Mouse (Mus musculus) retina, adult 2 months (tissue): ENCODE data around the gene Vgll2.

Source experiments
- DNase-seq: peaks from one replicate; pipeline ENCODE4 v3.0.0-alpha.2; 2012; ENCODE audit warnings: low read depth, low spot score

The Vgll2 gene

DNA sequence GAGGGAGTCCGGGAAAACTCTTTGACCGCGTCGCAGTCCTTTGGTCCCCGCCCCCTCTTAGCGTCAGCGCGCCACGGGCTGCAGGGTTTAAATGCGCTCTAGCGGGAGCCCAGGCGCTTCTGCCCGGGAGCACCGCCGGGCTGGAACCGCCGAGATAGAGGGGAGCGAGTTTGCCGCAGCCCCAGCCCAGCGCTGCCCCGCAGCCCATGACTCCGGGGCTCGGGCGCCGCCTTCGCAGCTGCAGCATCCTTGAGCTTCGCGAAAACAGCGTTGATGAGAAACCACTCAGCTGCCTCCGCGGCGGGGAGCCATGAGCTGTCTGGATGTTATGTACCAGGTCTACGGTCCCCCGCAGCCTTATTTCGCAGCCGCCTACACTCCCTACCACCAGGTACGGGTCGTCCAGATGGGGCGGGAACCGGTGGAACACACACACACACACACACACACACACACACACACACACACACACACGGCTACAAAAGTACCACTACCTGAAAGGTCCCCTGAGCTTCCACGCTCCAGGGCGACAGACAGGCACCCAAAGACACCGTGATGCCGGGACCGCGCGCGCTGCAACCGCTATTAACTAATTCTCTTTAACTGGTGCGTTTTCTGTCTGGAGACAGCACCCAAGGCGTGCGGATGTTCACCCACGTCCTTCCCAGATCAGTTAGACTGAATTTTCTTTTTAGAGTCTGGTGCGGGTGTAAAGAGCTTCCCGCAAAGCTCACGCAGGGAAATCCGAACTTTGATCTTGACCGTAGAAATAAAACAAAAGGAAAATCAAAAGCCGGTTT is at the start of gene Vgll2:
Gene Vgll2, plus strand, starts transcription at position 90 of the 800 bp plus-strand sequence.
- DNase-seq: no peak

DNA sequence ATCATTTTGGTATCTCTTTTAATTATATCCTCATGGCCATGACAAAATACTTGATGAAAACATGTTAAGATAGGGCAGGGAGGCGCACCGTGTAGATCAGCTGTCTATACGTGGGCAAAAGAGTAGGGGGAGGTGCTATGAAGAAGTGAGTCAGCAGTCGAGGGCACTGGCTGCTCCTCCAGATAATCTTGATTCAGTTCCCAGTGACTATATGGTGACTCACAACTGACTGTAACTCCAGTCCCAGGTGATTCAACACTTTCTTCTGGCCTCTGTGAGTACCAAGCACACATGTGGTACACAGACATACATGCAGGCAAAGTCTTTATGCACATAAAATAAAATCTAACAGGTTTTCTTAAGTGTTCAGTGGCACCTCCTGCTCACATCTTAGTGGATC is 47.2 kb upstream of the Vgll2 start:
- no peak for DNase-seq

DNA sequence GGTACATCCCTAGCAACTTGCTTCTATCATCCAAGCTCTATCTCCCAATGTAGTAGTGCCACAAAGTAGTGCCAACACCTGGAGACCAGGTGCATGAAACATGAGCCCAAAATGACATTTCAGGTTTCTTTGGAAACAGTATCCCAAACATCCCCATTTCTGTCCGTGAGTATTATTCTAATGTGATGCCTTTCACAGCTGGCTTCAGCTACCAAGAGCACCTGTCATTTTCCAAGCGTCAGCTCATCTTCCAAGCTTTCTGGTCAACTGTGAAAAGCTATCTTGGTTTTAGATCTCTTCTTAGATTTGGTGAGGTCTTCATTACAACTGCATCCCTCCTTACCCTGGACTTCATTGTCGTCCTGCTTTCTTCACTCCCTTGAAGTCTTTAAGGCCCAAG is 46.7 kb upstream of the Vgll2 start:
- DNase-seq: no peak

DNA sequence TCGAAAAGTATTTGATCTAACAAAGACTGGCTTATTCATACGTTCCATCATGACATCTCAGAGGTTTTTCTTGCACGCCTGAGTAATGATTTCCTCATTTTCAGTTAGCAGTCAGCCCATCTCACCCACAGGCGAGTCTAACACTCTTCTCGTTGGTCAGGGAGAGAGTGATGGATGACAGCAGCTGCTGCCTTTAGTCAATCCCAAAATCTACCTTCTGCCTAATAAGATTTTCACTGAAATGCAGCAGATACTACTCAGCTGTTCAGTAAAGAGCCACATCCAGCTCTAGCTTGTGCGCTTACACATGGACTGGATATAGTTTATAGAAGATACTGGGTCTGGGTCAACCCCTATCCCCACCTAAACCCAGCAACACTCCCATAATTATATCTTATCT is 40.7 kb upstream of the Vgll2 start:
- no peak for DNase-seq

DNA sequence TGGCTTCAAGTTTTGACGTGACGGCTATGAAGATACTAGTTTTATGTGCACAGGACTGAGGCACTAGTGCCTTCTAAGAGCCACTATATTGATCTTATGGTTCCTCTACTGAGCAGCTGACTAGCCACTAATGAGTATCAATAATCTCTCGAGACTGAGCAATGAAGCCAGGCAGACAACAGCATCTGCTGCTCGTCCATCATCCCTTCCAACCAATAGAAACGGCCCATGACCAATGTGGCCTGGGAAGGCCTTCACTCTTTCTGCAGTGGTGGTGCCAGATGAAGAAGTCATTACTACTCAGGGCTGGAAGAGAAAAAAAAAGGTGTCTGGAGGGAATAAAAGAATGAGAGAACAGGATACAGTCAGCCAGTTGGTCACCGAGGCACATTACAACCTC is 39.9 kb upstream of the Vgll2 start:
- DNase-seq: no peak

DNA sequence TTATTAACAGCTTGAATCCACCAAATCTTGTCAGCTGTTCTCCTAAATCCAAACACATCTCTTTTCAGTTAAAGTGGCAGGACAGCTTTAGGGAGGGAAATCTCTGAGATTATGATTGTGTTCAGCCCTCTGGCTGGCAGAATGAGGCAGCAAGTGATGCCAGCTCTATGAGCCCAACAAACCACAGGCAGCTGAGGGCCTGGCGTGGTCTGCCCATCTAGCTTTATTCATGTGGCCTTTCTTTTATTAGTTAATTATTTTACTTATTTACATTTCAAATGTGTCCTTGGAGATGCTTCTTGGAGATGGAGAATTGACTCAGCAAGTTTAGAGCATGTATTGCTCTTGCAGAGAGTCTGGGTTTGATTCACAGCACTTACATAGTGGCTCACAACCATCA is 3.8 kb upstream of the Vgll2 start:
- DNase-seq: no peak

DNA sequence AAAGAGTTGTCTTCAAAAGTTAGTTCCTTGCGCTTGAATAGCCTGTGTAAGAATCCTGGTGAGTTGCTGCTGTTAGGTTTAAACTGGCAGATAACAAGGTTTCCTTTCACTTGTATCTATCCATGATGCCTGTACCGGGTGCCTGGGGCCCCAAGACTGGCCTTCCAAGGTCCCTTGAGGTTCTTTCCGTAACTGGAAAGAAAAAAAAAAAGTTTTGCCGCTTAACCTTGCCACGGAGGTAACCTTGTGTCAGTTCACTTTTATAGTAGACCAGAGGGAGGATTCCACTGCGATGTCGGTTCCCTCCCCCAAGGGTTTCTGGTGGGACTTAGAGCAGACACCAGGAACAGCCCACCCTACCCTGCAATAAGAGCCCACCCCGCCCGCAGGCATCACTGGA is 1.1 kb upstream of the Vgll2 start:
- no peak for DNase-seq

DNA sequence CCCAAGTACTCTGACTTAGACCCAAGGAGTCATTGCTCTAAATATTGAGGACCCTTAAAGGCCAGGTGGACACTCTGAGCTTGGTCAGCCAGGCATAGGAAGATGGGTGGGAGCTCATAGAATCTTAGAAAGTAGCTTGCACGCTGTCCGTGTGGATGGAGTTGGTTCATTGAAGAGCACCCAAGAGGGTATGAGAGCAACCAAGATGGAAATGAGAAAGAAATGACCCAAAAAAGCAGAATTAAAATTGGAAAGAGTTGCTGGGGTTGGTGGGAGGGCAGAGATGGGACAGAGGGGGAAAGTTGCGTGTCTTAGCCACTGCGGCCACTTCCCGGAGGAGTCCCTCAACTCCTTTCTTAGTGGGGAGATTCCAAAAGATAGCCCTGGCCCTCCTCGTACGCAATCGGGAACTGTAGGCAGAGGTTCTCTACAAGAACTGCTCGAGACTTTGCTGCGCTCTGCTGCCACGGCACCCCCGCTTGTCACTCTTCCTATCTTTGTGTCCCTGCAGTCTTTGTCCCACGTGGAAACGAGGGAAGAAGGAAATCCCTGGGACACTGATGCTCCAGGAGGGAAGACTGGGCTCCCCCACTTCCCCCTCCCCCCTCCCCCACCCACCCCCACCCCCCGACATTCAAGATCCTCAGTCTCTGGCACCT is 437 bp upstream of the Vgll2 start:
- no peak for DNase-seq

DNA sequence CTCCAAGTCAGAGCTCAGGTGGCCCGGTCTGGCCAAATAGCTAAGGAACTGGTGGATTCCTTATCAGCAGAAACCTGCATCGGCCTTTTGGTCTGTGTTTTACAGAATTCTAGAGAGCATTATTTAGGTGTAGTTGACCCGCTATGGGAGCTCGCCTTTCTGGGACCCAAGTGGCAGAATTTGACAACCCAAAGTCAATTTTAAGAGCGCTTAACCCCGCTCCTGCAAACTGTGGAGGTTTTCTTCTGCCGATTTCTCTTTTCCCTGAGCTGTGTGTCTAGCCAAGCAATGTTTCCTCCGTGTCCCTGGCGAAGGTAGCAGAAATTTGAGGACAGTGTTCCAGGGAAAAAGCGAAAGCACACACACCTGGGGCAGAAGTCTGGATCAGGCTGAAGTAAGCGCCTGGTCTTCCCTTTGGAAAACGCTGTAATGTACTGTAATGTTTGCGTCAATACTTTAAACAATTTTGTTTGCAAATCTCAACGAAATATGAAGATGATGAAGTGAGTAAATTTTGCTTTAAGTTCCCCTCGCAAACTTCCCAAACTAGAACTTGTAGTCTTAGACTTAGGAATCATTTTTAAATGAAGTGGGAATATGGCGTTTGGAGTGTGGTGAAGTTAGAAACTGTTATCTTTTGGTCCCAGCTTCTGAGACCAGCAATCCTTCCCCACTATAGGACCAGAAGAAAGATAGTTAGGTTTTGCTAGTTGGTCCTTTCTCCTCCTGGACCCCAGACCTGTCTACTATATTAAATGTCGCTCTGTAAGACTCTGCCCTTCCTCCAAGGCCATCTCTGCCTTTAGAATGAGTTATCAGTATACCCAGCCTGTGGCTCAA is 1.1 kb downstream of the Vgll2 start:
- no peak for DNase-seq

DNA sequence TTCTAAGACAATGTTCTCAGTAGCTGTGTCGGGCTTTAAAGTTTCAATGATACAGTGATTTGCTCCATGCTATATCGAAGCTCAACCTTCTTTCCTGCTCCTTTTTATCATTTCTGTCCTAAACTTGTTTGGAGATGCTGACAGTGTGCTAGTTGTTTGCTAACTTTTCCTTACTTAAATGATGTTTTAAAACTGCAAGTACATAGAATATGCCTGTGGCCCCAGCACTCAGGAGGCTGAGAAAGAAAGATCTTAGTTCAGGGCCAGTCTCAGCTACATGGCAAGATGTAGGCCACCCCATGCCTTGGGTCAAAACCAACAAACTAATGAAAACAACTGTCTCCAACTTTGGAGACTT is 1.7 kb downstream of the Vgll2 start:
- no peak for DNase-seq

DNA sequence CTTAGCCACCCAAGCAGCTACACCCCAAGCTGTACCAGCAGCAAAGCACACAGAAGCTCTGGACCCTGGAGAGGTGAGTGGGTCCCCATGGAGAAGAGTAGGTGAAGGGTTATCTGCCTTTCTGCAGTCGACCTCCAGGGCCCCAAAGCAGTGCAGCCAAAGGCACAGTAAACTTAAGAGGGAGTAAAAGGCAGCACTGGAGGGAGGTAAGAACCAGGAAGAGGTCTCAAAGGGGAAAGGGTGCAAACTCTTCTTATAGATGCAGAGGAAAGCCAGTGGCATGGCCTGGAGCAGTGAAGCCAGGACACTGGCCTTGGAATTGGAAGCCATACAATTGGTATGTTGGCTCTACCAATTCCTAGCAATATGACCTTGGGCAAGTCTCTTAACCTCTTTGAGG is 3.0 kb downstream of the Vgll2 start:
- no peak for DNase-seq

DNA sequence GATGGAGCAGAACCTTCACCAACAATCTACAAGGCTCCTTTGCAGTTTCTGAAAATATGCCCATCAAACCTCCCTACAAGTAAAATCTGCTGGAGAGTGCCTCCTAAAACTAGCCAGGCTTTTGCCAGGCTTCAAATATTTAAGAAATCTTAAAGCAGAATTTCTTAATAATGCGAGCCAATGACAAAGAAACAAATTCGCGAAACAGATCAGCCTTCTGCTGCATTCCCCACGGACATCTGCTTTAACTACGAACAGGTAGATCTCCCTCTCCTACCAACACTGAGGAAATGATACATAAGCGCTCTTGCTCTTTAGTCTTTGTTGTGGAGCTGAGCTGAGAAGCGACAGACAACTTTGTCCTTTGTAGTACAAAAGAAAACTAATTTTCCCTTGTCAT is 3.5 kb downstream of the Vgll2 start:
- no peak for DNase-seq

DNA sequence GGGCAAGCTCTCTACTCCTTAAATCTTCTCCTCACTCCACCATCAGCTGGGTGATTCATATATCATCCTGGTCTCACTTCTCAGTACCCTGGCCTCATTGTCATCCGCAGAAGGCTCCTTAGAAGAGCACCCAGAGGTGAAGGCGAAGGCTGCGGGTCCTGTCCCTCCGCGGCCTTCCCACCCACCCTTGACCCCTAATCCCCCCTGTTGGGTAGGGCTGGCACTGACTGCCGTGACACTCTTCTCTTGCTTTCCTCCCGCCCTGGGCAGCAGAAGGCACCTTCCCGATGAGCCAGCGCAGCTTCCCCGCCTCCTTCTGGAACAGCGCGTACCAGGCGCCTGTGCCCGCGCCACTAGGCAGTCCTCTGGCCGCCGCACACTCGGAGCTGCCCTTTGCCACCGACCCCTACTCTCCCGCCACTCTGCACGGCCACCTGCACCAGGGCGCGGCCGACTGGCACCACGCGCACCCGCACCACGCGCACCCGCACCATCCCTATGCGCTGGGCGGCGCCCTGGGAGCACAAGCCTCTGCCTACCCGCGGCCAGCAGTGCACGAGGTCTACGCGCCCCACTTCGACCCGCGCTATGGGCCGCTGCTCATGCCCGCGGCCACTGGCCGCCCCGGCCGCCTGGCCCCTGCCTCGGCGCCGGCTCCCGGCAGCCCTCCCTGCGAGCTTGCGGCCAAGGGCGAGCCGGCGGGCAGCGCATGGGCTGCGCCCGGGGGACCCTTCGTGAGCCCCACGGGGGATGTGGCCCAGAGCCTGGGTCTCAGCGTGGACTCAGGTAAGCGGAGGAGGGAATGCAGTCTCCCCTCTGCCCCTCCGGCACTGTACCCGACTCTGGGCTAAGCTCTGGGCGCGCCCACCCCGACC is 5.1 kb downstream of the Vgll2 start:
- no peak for DNase-seq

DNA sequence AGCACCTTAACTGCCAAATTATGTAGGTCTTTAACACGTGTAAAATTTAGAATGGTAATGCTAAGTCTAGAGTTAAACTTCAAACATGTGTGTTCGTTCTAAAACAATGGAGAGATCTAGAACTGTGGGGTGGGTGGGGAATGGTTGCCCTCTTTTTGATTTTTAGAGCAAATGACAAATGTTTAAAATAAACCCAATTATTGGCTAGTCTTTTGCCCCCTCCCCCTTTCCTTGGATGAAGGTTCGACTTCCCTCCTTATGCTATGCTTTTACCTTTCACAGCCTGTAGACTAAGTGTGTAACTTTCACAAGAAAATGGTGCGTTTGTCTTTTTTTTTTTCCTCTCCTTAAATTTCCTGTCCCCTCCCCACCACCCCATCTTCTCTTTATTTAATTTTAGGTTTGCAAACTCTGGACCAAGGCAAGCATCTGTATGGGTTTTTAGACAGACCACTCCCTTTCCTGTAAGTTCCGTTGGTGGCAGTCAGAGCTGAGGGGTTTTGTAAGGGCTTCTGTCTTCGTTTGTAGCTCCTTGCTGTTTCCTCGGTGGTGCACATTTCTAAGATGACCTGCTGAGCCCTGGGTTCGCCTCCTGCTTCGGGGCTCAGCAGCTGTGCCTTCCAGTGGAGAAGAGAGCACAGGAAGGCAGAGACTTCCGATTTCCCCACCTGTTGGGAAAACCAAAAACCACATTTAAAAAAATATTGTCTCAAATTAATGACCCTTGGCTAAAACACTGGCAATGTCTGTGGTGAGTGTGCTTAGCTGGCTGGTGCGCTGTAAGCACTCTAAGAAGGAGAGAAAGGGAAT is 6.5 kb downstream of the Vgll2 start:
- DNase-seq: no peak

DNA sequence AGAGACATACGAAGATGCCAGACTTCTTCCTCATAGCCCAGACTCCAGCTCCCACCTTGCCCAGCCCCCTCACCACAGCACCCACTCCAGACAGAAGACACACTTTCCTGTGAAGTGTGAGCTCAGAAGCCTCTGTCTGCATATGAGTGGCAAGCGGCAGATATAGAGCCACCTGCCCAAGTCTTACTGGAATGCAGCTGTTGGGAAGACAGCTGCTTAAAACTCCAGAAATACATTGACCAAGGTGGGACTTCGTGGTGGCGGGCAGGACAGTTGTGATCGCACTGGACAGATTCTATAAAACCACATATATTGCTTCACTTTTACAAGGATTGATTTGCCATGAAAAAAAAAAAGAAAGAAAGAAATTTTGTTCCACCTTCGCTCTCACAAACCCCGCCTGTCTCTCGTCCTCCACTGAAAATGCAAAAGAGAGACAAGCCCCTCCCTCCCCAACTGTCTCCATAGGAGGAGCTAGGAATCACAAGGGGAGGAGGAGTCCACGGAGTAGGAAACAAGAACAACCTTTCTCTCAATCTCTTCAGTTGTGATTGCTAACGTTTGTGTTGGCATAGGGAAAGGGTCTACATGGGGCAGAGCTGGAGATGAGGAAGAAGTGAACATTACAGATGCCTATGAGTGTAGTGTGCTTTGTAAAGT is 7.2 kb downstream of the Vgll2 start:
- no peak for DNase-seq

DNA sequence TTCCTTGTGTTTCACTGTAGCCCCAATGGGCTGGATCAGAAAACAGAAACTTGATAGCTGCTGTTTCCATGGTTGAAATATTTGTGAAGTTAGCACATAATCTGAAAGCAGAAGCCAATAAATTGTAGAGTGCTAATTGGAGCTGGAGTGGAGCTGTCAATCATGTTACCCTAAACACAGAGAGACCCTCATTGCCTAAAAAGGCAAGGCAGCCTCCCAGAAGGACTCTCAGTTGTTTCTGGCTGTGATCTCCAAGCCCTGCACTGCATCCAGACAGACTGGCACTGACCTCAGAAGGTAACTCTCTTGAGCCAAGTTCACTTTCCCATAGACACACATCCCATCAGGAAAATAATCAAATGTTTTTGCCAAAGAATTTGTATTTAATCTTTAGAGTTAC is 11.4 kb downstream of the Vgll2 start:
- DNase-seq: no peak

DNA sequence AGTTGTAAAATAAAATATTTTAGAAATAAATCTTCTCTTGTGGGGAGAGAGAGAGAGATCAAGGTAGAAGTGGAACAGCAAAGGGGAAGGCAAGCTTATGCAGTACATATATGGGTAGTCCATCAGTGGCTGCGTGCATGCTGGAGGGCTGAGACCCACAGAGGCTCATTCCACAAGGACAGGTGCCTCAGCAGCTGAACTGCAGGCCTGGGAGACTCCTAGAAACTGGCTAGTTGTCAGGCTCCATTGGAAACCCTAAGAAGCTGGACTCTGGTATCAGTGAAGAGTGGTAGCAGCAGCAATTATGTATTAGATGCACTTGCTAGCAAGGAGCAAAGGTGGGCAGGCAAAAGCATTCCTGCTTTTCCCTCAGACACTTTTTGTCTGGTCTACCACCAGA is 17.1 kb downstream of the Vgll2 start:
- no peak for DNase-seq

DNA sequence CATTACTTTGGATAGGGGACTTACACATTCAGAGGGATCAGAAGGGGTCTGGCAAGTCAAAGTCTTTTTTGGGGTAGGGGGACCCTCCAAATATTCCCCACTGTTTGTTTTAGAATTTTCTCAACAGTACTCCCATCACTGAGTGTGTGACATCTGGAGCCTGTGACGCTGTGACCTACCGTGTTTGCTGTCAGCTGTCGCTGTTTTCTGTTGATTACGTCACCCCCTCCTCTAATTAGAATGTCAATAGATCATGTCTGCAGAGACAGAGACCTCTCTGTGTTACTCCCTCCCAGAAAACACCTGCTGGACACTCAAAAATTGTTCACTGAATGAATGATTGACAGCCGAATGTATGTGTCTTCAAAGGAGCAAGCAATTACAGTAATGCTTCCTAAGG is 20.8 kb downstream of the Vgll2 start:
- no peak for DNase-seq

DNA sequence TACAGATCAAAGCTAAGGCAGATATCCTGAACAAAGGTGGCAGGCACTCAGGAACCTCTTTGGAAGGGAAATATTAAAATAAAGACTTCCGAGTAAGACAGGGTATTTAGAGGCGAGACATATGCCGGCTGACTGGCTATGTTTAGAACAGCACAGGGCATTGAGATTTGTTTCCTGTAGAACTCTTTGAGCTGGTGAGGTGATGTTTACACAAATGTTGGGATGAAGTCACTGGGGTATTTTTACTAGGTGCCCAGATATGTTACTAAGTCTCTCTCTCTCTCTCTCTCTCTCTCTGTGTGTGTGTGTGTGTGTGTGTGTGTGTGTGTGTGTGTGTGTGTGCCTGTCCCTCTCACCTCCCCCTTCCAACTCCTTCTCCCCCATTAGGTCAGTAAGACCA is 26.0 kb downstream of the Vgll2 start:
- DNase-seq: no peak

DNA sequence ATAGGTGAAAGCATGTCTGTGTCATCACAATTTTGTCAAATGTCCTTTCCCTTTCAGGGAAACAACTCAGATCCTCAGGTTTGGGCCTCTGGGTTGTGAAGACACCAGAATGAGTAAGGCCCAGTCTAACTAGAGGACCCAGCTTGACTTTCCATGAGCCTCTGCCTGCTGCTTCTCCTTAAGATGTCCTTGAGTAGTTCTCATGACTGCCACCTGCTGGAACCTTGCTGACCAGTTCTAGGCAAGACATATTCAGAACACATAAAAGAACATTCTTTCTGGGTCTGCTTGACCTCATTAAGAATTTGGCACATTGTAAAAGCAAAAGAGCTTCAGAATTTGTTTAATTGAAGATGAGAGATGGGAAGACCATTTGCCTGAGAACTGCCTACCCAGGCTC is 50.2 kb downstream of the Vgll2 start:
- peak; percentile 20 for DNase-seq
